15 mouse cellular contexts compared by ENCODE assay signal in the genomic region with DNA sequence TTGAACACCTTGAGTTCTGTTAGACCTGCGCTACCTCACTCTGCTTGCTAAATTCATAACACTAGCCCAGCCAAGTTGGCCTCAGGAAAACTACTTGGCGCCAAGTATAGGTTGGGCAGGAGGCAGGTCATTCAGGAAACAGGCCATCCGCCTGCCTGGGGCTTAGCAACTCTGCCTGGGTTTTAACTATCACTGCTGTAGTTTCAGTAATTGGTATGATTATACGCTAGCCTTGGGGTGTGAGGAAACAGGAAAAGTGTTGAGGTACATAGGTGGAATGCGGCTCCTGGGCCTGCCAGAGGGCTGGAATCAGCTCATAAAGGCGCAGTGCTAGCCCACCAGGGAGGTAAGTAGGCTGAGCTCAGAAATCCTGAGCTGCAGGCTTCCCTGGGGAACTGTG.
A peak's percentile ranks its signal among the peaks of the same experiment; 100 is the strongest.
DNase-seq lines count a peak whose midpoint lies in the region; ATAC-seq and TF ChIP-seq lines count a peak whose summit lies in the region.
"Had no signal": no experiment of that assay in that cellular context is flagged by ENCODE, and none has a peak within 500 bp of the region (broad histone marks: within the 10 kb centered on the region; RNA-seq: fewer than 3 reads in every experiment).

No protein-coding gene starts in this region.

- no peak overlapping the region for H3K9ac ChIP-seq in intestine, postnatal 0 days (ENCODE audit: low read depth, low read length)
- H3K9ac ChIP-seq: forebrain, embryonic 12.5 days; hindbrain, embryonic 12.5 days; lung, embryonic 15.5 days had no signal

- H3K9me3 ChIP-seq in intestine, postnatal 0 days (ENCODE audit: control insufficient read depth) = no peaks in the 10 kb centered on the region
- H3K9me3 ChIP-seq: lung, embryonic 15.5 days had no signal

- no peak for TF ChIP-seq CTCF in intestine, postnatal 0 days (IDR thresholded peaks at IDR 0.05; ENCODE audit: low read depth)

- ATAC-seq in cerebellum, adult (ENCODE audit: insufficient number of reproducible peaks, low FRiP score, low TSS enrichment) = peak; percentile 97
- ATAC-seq in intestine, postnatal 0 days = no peak
- ATAC-seq: inflammation-experienced regulatory T-cells, adult 6 months; midbrain, embryonic 16.5 days had no signal

- 78% methylated on average over 6 of the region's 6 CpGs for WGBS in intestine, postnatal 0 days

- no peak for DNase-seq in cerebellum, postnatal 4 days (ENCODE audit: low spot score in 2 of 2)
- DNase-seq in 416B (ENCODE audit: low read depth) = peak; percentile 70
- DNase-seq in cerebellum, adult 9-10 months = peak; percentile 84
- DNase-seq in forelimb bud, embryonic 11.5 days (ENCODE audit: low read depth, low spot score) = peak; percentile 71
- no peak for DNase-seq in heart, adult 8-10 months (ENCODE audit: low spot score)
- DNase-seq in right cerebral cortex, adult 2 months (ENCODE audit: low spot score in 2 of 2) = no peak
- DNase-seq: heart, adult 2 months; thymus, postnatal 4 days had no signal

- H3K4me3 ChIP-seq in intestine, postnatal 0 days (ENCODE audit: low read depth, low read length) = no peak overlapping the region
- H3K4me3 ChIP-seq: forebrain, embryonic 12.5 days; heart, adult 2 months; hindbrain, embryonic 12.5 days; lung, embryonic 15.5 days had no signal

- no peak overlapping the region for H3K27ac ChIP-seq in intestine, postnatal 0 days (ENCODE audit: low read depth, low read length)
- H3K27ac ChIP-seq: forebrain, embryonic 12.5 days; heart, adult 2 months; hindbrain, embryonic 12.5 days; lung, embryonic 15.5 days had no signal

- no peaks in the 10 kb centered on the region for H3K4me1 ChIP-seq in intestine, postnatal 0 days (replicated peaks; ENCODE audit: control insufficient read depth, insufficient read depth, low read length)

- 0 out of 2 replicates have a peak, but pooled peaks cover under 1% of the 10 kb centered on the region for H3K36me3 ChIP-seq in intestine, postnatal 0 days (ENCODE audit: control insufficient read depth, insufficient read depth)
- H3K36me3 ChIP-seq: forebrain, embryonic 12.5 days; lung, embryonic 15.5 days had no signal

- no peaks in the 10 kb centered on the region for H3K27me3 ChIP-seq in intestine, postnatal 0 days (replicated peaks; ENCODE audit: control insufficient read depth, insufficient read depth, low read length)
- H3K27me3 ChIP-seq: forebrain, embryonic 12.5 days; hindbrain, embryonic 12.5 days; lung, embryonic 15.5 days had no signal

- H3K4me2 ChIP-seq in intestine, postnatal 0 days (replicated peaks; ENCODE audit: low read depth) = no peak overlapping the region
- H3K4me2 ChIP-seq: forebrain, embryonic 12.5 days; hindbrain, embryonic 12.5 days; lung, embryonic 15.5 days had no signal

Comparison
In these comparisons a context has a peak if more than half of its experiments do, and no peak if none do; other contexts are left out.
1. DNase-seq: peak in 416B (single experiment), cerebellum, adult 9-10 months (single experiment) and forelimb bud, embryonic 11.5 days (single experiment); none in cerebellum, postnatal 4 days (0 of 2), heart, adult 8-10 months (single experiment) and right cerebral cortex, adult 2 months (0 of 2).